Mouse (Mus musculus): ENCODE data around the gene Ttll4. TPM values are rescaled to one million over a fixed set of nuclear protein-coding genes. Genes with fewer than 3 reads are reported as not detected.

The Ttll4 gene
- total and polyA plus RNA-seq, 2 experiments from 2014 or later: 4.0 to 32.9 TPM

GRCm38 (mm10) chr1:74705016-74705415 is 43.5 kb downstream of the Ttll4 start:
- Histone ChIP-seq H3K4me2 (ENCODE audit: low read depth, low read length) (no peak overlapping the region), H3K36me3 (ENCODE audit: insufficient read depth, low read length) (no peaks in the 10 kb centered on the region), H3K27ac (no peak overlapping the region), H3K9me3 (ENCODE audit: low read length) (no peaks in the 10 kb centered on the region), H3K27me3 (ENCODE audit: insufficient read depth, low read length) (no peaks in the 10 kb centered on the region), H3K4me3 (ENCODE audit: low read length) (no peak overlapping the region), H3K9ac (replicated peaks; ENCODE audit: low read length) (no peak overlapping the region), H3K4me1 (ENCODE audit: insufficient read depth, low read length) (no peaks in the 10 kb centered on the region)
- DNase-seq (ENCODE audit: low spot score) (no peak), ATAC-seq (no peak)
- WGBS: 87% methylated on average over 5 of the region's 5 CpGs
- no peak for TF ChIP-seq CTCF (IDR thresholded peaks at IDR 0.05; ENCODE audit: low read depth)

GRCm38 (mm10) chr1:74709566-74709965 is 48.0 kb downstream of the Ttll4 start:
- ATAC-seq (no peak), DNase-seq (ENCODE audit: low spot score) (no peak)
- H3K27ac ChIP-seq: no peak overlapping the region
- H3K9ac ChIP-seq (replicated peaks; ENCODE audit: low read length): no peak overlapping the region
- H3K4me2 ChIP-seq (ENCODE audit: low read depth, low read length): no peak overlapping the region
- WGBS: 36% methylated on average over 6 of the region's 6 CpGs
- H3K27me3 ChIP-seq (ENCODE audit: insufficient read depth, low read length): no peaks in the 10 kb centered on the region
- H3K4me3 ChIP-seq (ENCODE audit: low read length): no peak overlapping the region
- no peaks in the 10 kb centered on the region for H3K36me3 ChIP-seq (ENCODE audit: insufficient read depth, low read length)
- no peaks in the 10 kb centered on the region for H3K9me3 ChIP-seq (ENCODE audit: low read length)
- 0 out of 2 replicates have a peak, but pooled peaks cover 8% of the 10 kb centered on the region for H3K4me1 ChIP-seq (ENCODE audit: insufficient read depth, low read length)
- TF ChIP-seq CTCF (IDR thresholded peaks at IDR 0.05; ENCODE audit: low read depth): no peak

- no peaks in the 10 kb centered on the region for H3K36me3 ChIP-seq (ENCODE audit: insufficient read depth, low read length)
- no peak overlapping the region for H3K4me3 ChIP-seq (ENCODE audit: low read length)
- no peaks in the 10 kb centered on the region for H3K27me3 ChIP-seq (ENCODE audit: insufficient read depth, low read length)
- WGBS: 62% methylated on average over 4 of the region's 4 CpGs
- H3K4me2 ChIP-seq (ENCODE audit: low read depth, low read length): no peak overlapping the region
- no peak overlapping the region for H3K9ac ChIP-seq (replicated peaks; ENCODE audit: low read length)
- no peak for ATAC-seq
- no peak overlapping the region for H3K27ac ChIP-seq
- DNase-seq (ENCODE audit: low spot score): no peak
- 0 out of 2 replicates have a peak, but pooled peaks cover 8% of the 10 kb centered on the region for H3K4me1 ChIP-seq (ENCODE audit: insufficient read depth, low read length)
- no peaks in the 10 kb centered on the region for H3K9me3 ChIP-seq (ENCODE audit: low read length)
- no peak for TF ChIP-seq CTCF (IDR thresholded peaks at IDR 0.05; ENCODE audit: low read depth)
Observed at GRCm38 (mm10) chr1:74712046-74712445, 50.5 kb downstream of the Ttll4 start.

- Histone ChIP-seq H3K4me3 (ENCODE audit: low read length) (peak overlapping the region; percentile 41), H3K27ac (no peak overlapping the region), H3K27me3 (ENCODE audit: insufficient read depth, low read length) (no peaks in the 10 kb centered on the region), H3K4me2 (ENCODE audit: low read depth, low read length) (peak overlapping the region; percentile 91), H3K9me3 (ENCODE audit: low read length) (no peaks in the 10 kb centered on the region), H3K9ac (replicated peaks; ENCODE audit: low read length) (no peak overlapping the region), H3K36me3 (ENCODE audit: insufficient read depth, low read length) (no peaks in the 10 kb centered on the region), H3K4me1 (ENCODE audit: insufficient read depth, low read length) (0 out of 2 replicates have a peak, but pooled peaks cover 8% of the 10 kb centered on the region)
- WGBS: 38% methylated on average over 5 of the region's 5 CpGs
- no peak for TF ChIP-seq CTCF (IDR thresholded peaks at IDR 0.05; ENCODE audit: low read depth)
- ATAC-seq: no peak
- no peak for DNase-seq (ENCODE audit: low spot score)
Observed at GRCm38 (mm10) chr1:74712461-74713098, 51.0 kb downstream of the Ttll4 start.

GRCm38 (mm10) chr1:74713099-74713858 is 51.7 kb downstream of the Ttll4 start, which contains the start of gene Cyp27a1:
Cyp27a1 (plus strand) TSS chr1:74713574.
- WGBS: 4% methylated on average over 35 of the region's 35 CpGs
- DNase-seq (ENCODE audit: low spot score): peak; percentile 39
- Histone ChIP-seq H3K4me1 (ENCODE audit: insufficient read depth, low read length) (0 out of 2 replicates have a peak, but pooled peaks cover 8% of the 10 kb centered on the region), H3K9ac (replicated peaks; ENCODE audit: low read length) (peak within 1 kb of the TSS; percentile 50), H3K4me2 (ENCODE audit: low read depth, low read length) (peak within 1 kb of the TSS; percentile 91), H3K27ac (no peak within 1 kb of the TSS), H3K27me3 (ENCODE audit: insufficient read depth, low read length) (no peaks in the 10 kb centered on the region), H3K9me3 (ENCODE audit: low read length) (no peaks in the 10 kb centered on the region), H3K36me3 (ENCODE audit: insufficient read depth, low read length) (no peaks in the 10 kb centered on the region), H3K4me3 (ENCODE audit: low read length) (peak within 1 kb of the TSS; percentile 41)
- TF ChIP-seq CTCF (IDR thresholded peaks at IDR 0.05; ENCODE audit: low read depth): 0 out of 2 replicates have a peak, but pooled peaks have one; percentile 25
- peak; percentile 64; the same call in 1 of the 2 replicates for ATAC-seq

GRCm38 (mm10) chr1:74713859-74714730 is 52.5 kb downstream of the Ttll4 start:
- TF ChIP-seq CTCF (IDR thresholded peaks at IDR 0.05; ENCODE audit: low read depth): no peak
- WGBS: 26% methylated on average over 12 of the region's 12 CpGs
- no peaks in the 10 kb centered on the region for H3K27me3 ChIP-seq (ENCODE audit: insufficient read depth, low read length)
- no peak overlapping the region for H3K27ac ChIP-seq
- no peaks in the 10 kb centered on the region for H3K36me3 ChIP-seq (ENCODE audit: insufficient read depth, low read length)
- H3K4me2 ChIP-seq (ENCODE audit: low read depth, low read length): peak overlapping the region; percentile 91
- peak overlapping the region; percentile 41 for H3K4me3 ChIP-seq (ENCODE audit: low read length)
- 0 out of 2 replicates have a peak, but pooled peaks cover 8% of the 10 kb centered on the region for H3K4me1 ChIP-seq (ENCODE audit: insufficient read depth, low read length)
- H3K9me3 ChIP-seq (ENCODE audit: low read length): no peaks in the 10 kb centered on the region
- DNase-seq (ENCODE audit: low spot score) (no peak), ATAC-seq (no peak)
- H3K9ac ChIP-seq (replicated peaks; ENCODE audit: low read length): peak overlapping the region; percentile 50
